Mouse (Mus musculus) G1E (cell line): ENCODE results near the gene Fzd7.

Source experiments
- CTCF ChIP-seq: IDR thresholded peaks from 2 replicates; pipeline ENCODE4 v1.5.1; 2012; ENCODE audit warnings: low read depth, low read length, inconsistent platforms, mixed read lengths
- GATA1 ChIP-seq: IDR thresholded peaks from 2 replicates; pipeline ENCODE4 v1.6.1; 2012; ENCODE audit warnings: borderline replicate concordance, low read length, inconsistent platforms, mixed read lengths
- POLR2AphosphoS5 ChIP-seq: IDR thresholded peaks from 2 replicates; pipeline ENCODE4 v1.6.1; 2012; ENCODE audit warnings: low read depth, low read length, inconsistent platforms; ENCODE audit not compliant: insufficient replicate concordance
- TAL1 ChIP-seq: conservative IDR thresholded peaks from 2 replicates; pipeline ENCODE4 v1.6.1; 2012; ENCODE audit warnings: low read depth, low read length, inconsistent platforms, mixed read lengths

GRCm38 (mm10) chr1:59503659-59504301, 21.6 kb downstream of the Fzd7 start:
- no peak for TF ChIP-seq CTCF
- no peak for TF ChIP-seq POLR2AphosphoS5
- no peak for TF ChIP-seq TAL1
- TF ChIP-seq GATA1: no peak
